Mouse (Mus musculus) cerebellum, adult 2 months (tissue): Measurements from ENCODE around the gene Rlbp1. TPM values are rescaled to one million over a fixed set of nuclear protein-coding genes. Genes with fewer than 3 reads are reported as not detected.

Experiments
- DNase-seq, 2 experiments: peaks; one replicate each; pipeline ENCODE4 v3.0.0; 2021
- H3K27ac ChIP-seq: fragments of 200-500 bp; 2 replicates; pipeline ENCODE4 v1.5.1; 2012; ENCODE audit warnings: low read length, control low read depth, inconsistent platforms; ENCODE audit not compliant: insufficient read depth
- H3K27me3 ChIP-seq: fragments of 200-500 bp; 2 replicates; pipeline ENCODE4 v1.6.1; 2012; ENCODE audit warnings: inconsistent platforms, mild to moderate bottlenecking, low read length, moderate library complexity; ENCODE audit not compliant: control insufficient read depth, insufficient read depth
- H3K4me1 ChIP-seq: fragments of 200-500 bp; 2 replicates; pipeline ENCODE4 v1.6.1; 2011; ENCODE audit warnings: low read length; ENCODE audit not compliant: control insufficient read depth, insufficient read depth
- H3K4me3 ChIP-seq: fragments of 200-500 bp; replicated peaks from 2 replicates; pipeline ENCODE3; 2011; ENCODE audit warnings: mild to moderate bottlenecking, low read depth, low read length, control low read depth; ENCODE audit not compliant: insufficient read depth
- CTCF ChIP-seq: fragments of 200-500 bp; IDR thresholded peaks from 2 replicates; pipeline ENCODE4 v1.5.1; 2011; ENCODE audit warnings: low read depth, mild to moderate bottlenecking, control low read depth, low read length, moderate library complexity, borderline replicate concordance; ENCODE audit not compliant: insufficient read depth
- POLR2A ChIP-seq: fragments of 200-500 bp; IDR thresholded peaks from 2 replicates; pipeline ENCODE4 v1.6.1; 2011; ENCODE audit warnings: low read length, control low read depth, borderline replicate concordance; ENCODE audit not compliant: insufficient read depth
- WGBS: fragments of 180-500 bp; shearing (Covaris S2); methylation state at CpG from one replicate; pipeline ENCODE4 v1.1.7; 2018; 5-methylcytosine and 5-hydroxymethylcytosine counted together
- polyA plus RNA-seq: library from polyadenylated mRNA; depleted of rRNA; stranded (reverse); fragments of >200 nt; gene quantifications from 2 replicates; pipeline ENCODE4 v1.2.3, GENCODE M21; 2012; rRNA removed

The Rlbp1 gene
- polyA plus RNA-seq, 1 experiment, result 9.8 TPM

DNA sequence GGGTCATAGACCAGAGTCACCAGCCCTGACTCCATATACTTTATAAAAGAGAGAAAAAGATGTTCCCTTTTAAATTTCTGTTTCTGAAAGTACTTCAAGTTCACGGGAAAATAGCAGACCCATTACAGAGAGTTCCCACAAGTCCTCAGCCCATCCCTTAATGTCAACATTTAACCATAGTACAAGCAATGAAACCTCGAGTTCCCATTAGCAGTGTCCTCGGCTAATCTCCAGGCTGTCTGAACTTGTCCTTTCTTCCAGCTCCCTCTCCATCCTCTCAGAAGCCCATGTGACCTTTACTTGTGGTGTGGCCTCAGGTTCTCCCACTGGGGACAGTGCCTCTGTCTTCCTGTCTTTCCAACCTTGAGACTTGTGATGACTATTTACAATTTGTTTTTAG, 53.4 kb downstream of the Rlbp1 start:
- 79% methylated on average over 3 of the region's 3 CpGs for WGBS
- Histone ChIP-seq H3K27ac (no peak overlapping the region), H3K27me3 (no peaks in the 10 kb centered on the region), H3K4me3 (no peak overlapping the region), H3K4me1 (peaks cover 2% of the 10 kb centered on the region)
- DNase-seq, result no peak
- no peak for TF ChIP-seq POLR2A
- TF ChIP-seq CTCF, result no peak

DNA sequence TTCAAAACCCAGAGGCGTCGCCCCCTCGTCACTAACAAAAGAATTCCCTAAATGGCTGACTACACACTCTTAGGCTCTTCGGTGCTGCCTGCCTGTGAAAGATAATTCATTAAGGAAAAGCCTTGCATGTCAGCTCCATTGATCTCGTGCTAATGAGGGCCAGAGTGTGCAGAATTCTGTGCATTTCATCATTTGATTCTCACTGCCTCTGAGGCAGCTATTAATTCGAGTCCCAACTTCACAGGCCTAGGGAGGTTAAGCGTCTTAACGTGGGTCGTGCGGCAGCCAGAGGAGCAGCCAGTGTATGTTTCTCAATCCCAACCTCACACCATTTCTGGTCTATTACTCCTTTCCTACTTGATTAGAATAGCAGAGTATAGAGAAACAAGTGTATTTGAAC, 55.7 kb downstream of the Rlbp1 start:
- H3K27ac ChIP-seq, result no peak overlapping the region
- 59% methylated on average over 10 of the region's 10 CpGs for WGBS
- peaks cover under 1% of the 10 kb centered on the region for H3K4me1 ChIP-seq
- no peak overlapping the region for H3K4me3 ChIP-seq
- TF ChIP-seq CTCF (no peak), POLR2A (no peak)
- no peaks in the 10 kb centered on the region for H3K27me3 ChIP-seq
- DNase-seq, result no peak

GRCm38 (mm10) chr7:79328769-79329168, 58.1 kb downstream of the Rlbp1 start:
- DNase-seq, result no peak
- Histone ChIP-seq H3K27me3 (no peaks in the 10 kb centered on the region), H3K4me3 (no peak overlapping the region), H3K4me1 (no peaks in the 10 kb centered on the region), H3K27ac (no peak overlapping the region)
- 66% methylated on average over 5 of the region's 5 CpGs for WGBS
- TF ChIP-seq POLR2A, result no peak
- no peak for TF ChIP-seq CTCF

Other genes with a start within 250 kb of the Rlbp1 start
- gene Mfge8, start 238.0 kb downstream of the Rlbp1 start, polyA plus RNA-seq, result 83.7 and 90.9 TPM in 2 replicates
- gene Abhd2, start 113.8 kb downstream of the Rlbp1 start, polyA plus RNA-seq, result 22.0 and 25.3 TPM in 2 replicates
- 0.33 and 0.34 TPM in 2 replicates for gene Fanci, start 4.9 kb upstream of the Rlbp1 start, polyA plus RNA-seq
- gene Polg, start 79.3 kb upstream of the Rlbp1 start, polyA plus RNA-seq, result 69.9 and 72.8 TPM in 2 replicates
- gene Rhcg, start 230.6 kb upstream of the Rlbp1 start, polyA plus RNA-seq, result 0.13 and 0.19 TPM in 2 replicates